Mouse (Mus musculus) midbrain, postnatal 0 days (tissue): ENCODE results near the gene Agk. TPM values are rescaled to one million over a fixed set of nuclear protein-coding genes. Genes with fewer than 3 reads are reported as not detected.
A peak's percentile ranks its signal among the peaks of the same experiment; 100 is the strongest.

Source experiments
- ATAC-seq: fragments of 200-750 bp; cut with Nextera tagmentation; 2 replicates; pipeline ENCODE4 v1.8.0; 2017; ENCODE audit warnings: moderate number of reproducible peaks, mild to moderate bottlenecking, moderate TSS enrichment, moderate library complexity; ENCODE audit not compliant: low FRiP score
- DNase-seq: peaks from one replicate; pipeline ENCODE4 v3.0.0-alpha.2; 2015; ENCODE audit warnings: low spot score
- H3K27ac ChIP-seq: fragments of 300-500 bp; sonication (generic); 2 replicates; pipeline ENCODE4 v1.5.1; 2014; ENCODE audit warnings: low read depth, mild to moderate bottlenecking, low read length, mixed read lengths
- H3K27me3 ChIP-seq: fragments of 300-500 bp; sonication (generic); 2 replicates; pipeline ENCODE4 v1.6.1; 2014; ENCODE audit warnings: low read length, control low read depth, mixed read lengths; ENCODE audit not compliant: insufficient read depth
- H3K36me3 ChIP-seq: fragments of 300-500 bp; sonication (generic); 2 replicates; pipeline ENCODE4 v1.6.1; 2014; ENCODE audit warnings: low read length, control low read depth, mixed read lengths; ENCODE audit not compliant: insufficient read depth
- H3K4me1 ChIP-seq: fragments of 300-500 bp; sonication (generic); 2 replicates; pipeline ENCODE4 v1.6.1; 2014; ENCODE audit warnings: mild to moderate bottlenecking, control low read depth, antibody characterized with exemption, low read length, mixed read lengths; ENCODE audit not compliant: insufficient read depth
- H3K4me2 ChIP-seq: fragments of 300-500 bp; sonication (generic); 2 replicates; pipeline ENCODE4 v1.6.1; 2014; ENCODE audit warnings: low read depth, mild to moderate bottlenecking, low read length, mixed read lengths; ENCODE audit not compliant: poor library complexity, severe bottlenecking
- H3K4me3 ChIP-seq: fragments of 300-500 bp; sonication (generic); 2 replicates; pipeline ENCODE4 v1.5.1; 2014; ENCODE audit warnings: low read depth, mild to moderate bottlenecking, low read length, moderate library complexity
- H3K9ac ChIP-seq: fragments of 300-500 bp; sonication (generic); replicated peaks from 2 replicates; pipeline ENCODE4 v1.6.1; 2014; ENCODE audit warnings: mild to moderate bottlenecking, low read length, moderate library complexity, mixed read lengths; ENCODE audit not compliant: poor library complexity, severe bottlenecking
- H3K9me3 ChIP-seq: fragments of 300-500 bp; sonication (generic); 2 replicates; pipeline ENCODE4 v1.6.1; 2016; ENCODE audit warnings: low read length, control low read depth
- CTCF ChIP-seq: IDR thresholded peaks from 2 replicates; pipeline ENCODE4 v1.5.1; 2016; ENCODE audit warnings: antibody characterized with exemption, mild to moderate bottlenecking
- WGBS: fragments of 180-500 bp; shearing (Covaris S2); extraction: QIAGEN DNeasy Blood & Tissue Kit; methylation state at CpG from one replicate; pipeline ENCODE4 v1.1.7; 2014; 5-methylcytosine and 5-hydroxymethylcytosine counted together
- polyA plus RNA-seq: library from polyadenylated mRNA; unstranded; fragments of >200 nt; fragmentation: Nextera tagmentation; extraction: Ambion mirVana; gene quantifications from 2 replicates; pipeline ENCODE4 v1.2.1, GENCODE M21; 2015
- total RNA-seq: library from RNA; depleted of rRNA; stranded (reverse); fragments of >200 nt; gene quantifications from 2 replicates; pipeline ENCODE4 v1.2.3, GENCODE M21; 2014

Gene Agk
- total and polyA plus RNA-seq, 2 experiments from 2014 or later: 57.3 to 63.7 TPM

DNA sequence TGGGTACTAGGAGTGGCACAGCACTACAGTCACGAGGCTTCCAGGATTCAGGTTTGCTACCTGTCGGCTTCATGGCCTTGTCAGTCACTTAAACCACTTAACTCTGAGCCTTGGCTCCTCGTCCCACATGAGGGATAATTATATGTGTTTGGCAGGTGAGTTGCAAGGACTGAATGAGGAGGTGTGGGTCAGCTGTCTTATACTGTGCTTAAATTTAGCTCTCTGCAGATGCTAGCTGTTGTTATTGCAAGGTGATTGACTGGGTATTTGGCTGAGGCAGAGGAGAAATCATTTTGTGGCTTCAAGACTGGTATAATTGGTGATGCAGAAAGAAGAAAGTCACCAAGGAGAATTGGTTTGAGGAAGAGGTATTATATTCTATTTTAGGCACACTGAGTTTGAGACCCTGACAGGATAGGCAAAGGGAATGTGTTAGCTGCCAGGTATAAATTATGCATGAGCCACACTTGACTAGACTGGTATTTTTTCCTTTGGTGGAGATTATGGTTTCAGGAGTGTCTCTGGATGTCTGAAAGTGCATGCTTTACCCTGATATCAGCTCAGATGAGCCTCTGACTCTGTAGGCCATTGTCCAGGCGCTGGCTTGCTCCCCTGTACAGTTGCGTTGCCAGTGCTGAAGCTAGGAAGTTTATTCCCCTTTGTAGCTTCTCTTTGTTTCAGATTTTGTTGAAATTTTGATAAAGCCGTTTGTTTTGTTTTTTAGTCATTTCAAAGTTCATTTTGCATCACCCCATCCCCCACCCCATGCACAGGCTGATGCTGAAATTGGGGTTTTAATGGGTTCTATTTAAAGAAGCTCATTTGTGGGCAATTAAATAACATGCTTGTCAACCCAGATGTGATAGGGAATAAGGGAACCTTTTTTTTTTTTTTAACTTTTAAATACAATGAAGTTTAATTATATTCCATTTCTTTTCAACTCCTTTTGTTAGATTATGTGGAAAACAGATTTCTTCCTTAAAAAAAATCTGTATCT, 12.1 kb downstream of the Agk start:
- H3K27me3 ChIP-seq: no peaks in the 10 kb centered on the region
- DNase-seq (no peak), ATAC-seq (0 out of 2 replicates have a peak, but pooled peaks have one; percentile 38)
- no peak overlapping the region for H3K4me3 ChIP-seq
- 0 out of 2 replicates have a peak overlapping the region, but pooled peaks have one; percentile 18 for H3K27ac ChIP-seq
- peaks cover 27% of the 10 kb centered on the region for H3K36me3 ChIP-seq
- no peak for TF ChIP-seq CTCF
- H3K9ac ChIP-seq: no peak overlapping the region
- H3K4me2 ChIP-seq: no peak overlapping the region
- H3K4me1 ChIP-seq: no peaks in the 10 kb centered on the region
- WGBS: 82% methylated on average over 6 of the region's 6 CpGs
- H3K9me3 ChIP-seq: no peaks in the 10 kb centered on the region

DNA sequence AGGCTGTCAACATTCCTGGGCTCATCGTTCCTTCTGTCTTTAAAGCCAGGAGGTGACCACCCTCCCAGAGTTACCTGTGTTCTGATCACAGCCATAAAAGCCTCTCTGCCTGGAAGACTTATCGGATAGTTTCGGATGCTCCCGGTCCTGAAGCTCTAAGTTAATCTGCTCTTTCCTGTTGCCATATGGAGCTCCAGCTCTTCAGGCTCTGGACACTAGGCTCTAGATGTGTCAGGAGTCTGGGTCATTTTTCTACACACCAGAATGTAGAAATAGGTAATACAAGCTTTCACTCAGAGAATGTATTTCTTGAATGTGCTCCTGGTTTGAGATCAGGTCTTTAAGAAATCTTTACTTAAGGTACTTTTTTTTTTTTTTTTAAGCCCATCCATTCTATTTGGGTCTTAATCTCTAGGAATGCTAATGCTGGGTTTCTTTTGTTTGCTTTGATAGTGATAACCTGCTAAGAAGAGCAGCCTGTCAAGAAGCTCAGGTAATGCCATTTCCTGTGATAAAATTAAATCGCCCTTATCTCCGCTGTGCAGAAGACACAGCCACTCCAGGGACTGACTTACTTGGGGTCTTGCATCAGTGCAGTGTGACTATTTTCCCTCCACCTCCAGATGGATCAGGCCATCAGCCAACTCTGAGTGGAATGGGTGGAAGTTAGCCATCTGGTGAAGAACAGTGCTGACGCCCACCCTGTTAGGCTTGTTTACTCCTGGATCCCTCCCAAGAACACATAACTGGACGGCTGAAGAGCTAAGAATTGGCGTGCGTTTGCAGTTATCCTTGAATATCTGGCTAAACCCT, 22.2 kb downstream of the Agk start:
- no peak overlapping the region for H3K27ac ChIP-seq

DNA sequence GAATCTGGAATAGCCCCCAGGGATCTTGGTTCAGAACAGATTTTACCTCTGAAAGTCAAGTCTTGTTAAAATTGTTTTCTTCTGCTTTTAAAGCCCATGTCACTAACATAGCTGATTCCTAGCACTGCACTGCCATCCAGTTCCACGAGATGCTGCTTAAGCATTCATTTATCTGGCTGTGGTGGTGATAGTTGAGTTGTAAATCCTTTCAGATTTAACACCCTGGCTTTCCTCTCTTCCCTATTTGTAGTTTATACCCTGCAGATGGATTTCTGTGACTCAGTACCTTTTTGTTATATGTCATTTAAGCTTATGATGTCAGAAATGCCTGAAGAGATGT, 22.8 kb downstream of the Agk start:
- Histone ChIP-seq H3K4me1 (no peaks in the 10 kb centered on the region), H3K27ac (no peak overlapping the region), H3K4me2 (no peak overlapping the region), H3K27me3 (no peaks in the 10 kb centered on the region), H3K36me3 (peaks cover 8% of the 10 kb centered on the region), H3K9me3 (no peaks in the 10 kb centered on the region), H3K9ac (no peak overlapping the region), H3K4me3 (no peak overlapping the region)
- no peak for ATAC-seq
- DNase-seq: no peak
- TF ChIP-seq CTCF: no peak
- 55% methylated on average over 1 of the region's 1 CpGs for WGBS

More for the DNA sequence above, 22.2 kb downstream of the Agk start:
- DNase-seq: peak; percentile 78
- Histone ChIP-seq H3K4me3 (no peak overlapping the region), H3K4me1 (no peaks in the 10 kb centered on the region), H3K9me3 (no peaks in the 10 kb centered on the region), H3K4me2 (no peak overlapping the region), H3K27me3 (no peaks in the 10 kb centered on the region), H3K36me3 (peaks cover 2% of the 10 kb centered on the region; the same call in 1 of the 2 replicates), H3K9ac (no peak overlapping the region)
- TF ChIP-seq CTCF: no peak
- 69% methylated on average over 10 of the region's 10 CpGs for WGBS
- no peak for ATAC-seq

DNA sequence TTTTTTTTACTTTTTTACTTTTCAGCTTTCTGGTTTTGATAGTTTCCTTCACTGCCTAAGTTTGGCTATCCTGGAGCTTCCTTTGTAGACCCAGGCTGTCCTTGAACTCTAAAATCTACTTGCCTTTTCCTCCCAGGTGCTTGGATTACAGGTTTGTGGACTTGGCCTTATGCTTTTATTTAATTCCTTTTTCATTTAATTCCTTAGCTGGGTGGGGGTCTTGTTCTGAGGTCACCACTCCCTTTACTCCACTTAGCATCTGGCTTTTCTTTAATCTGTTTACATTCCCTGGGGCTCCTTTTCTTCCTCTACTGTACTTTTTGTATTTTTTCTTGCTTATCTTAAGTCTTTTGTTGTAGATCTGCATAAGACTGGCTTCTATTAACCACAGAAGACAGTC, 25.1 kb downstream of the Agk start:
- Histone ChIP-seq H3K27ac (no peak overlapping the region), H3K9ac (no peak overlapping the region), H3K9me3 (no peaks in the 10 kb centered on the region), H3K27me3 (no peaks in the 10 kb centered on the region), H3K36me3 (peaks cover 16% of the 10 kb centered on the region), H3K4me2 (no peak overlapping the region), H3K4me1 (no peaks in the 10 kb centered on the region), H3K4me3 (no peak overlapping the region)
- no peak for ATAC-seq
- TF ChIP-seq CTCF: no peak
- no peak for DNase-seq

DNA sequence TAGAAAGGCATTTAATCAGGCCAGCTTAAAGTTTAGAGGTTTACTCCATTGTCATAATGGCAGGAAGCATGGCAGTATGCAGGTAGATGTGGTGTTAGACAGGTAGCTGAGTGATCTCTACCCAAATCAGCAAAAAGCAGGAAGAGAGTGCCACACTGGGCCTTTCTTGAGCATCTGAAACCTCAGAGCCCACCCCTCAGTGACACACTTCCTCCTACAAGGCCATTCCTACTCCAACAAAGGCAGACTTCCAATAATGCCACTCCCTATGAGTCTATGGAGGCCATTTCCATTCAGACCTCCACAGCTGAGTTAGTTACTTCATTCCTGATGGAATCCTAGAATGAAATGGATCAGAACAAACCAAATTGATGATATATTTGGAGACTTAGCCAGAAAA, 25.9 kb downstream of the Agk start:
- no peak overlapping the region for H3K9ac ChIP-seq
- no peak overlapping the region for H3K4me3 ChIP-seq
- ATAC-seq (no peak), DNase-seq (no peak)
- H3K9me3 ChIP-seq: no peaks in the 10 kb centered on the region
- no peak overlapping the region for H3K27ac ChIP-seq
- H3K27me3 ChIP-seq: no peaks in the 10 kb centered on the region
- no peak for TF ChIP-seq CTCF
- no peaks in the 10 kb centered on the region for H3K4me1 ChIP-seq
- H3K4me2 ChIP-seq: no peak overlapping the region
- H3K36me3 ChIP-seq: peaks cover 16% of the 10 kb centered on the region

DNA sequence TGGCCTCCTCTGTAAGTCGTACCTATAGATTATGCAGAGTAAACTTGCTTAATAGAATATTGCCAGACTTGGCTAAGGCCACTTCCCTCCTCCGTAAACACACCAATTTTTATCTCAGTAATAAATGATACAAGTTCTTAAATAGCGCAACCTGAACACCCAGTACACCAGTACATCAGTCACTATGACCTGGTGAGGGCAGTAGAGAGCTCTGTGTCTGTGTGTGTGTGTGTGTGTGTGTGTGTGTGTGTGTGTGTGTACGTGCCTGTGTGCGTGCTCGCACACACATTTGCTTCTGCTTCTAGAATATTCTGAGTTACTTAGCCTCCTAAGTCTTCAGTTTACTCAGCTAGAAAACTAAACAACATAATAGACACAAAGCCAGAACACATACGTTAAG, 28.4 kb downstream of the Agk start:
- peak; percentile 55 for TF ChIP-seq CTCF
- ATAC-seq (no peak), DNase-seq (peak; percentile 26)
- H3K9me3 ChIP-seq: no peaks in the 10 kb centered on the region
- no peak overlapping the region for H3K9ac ChIP-seq
- H3K27me3 ChIP-seq: no peaks in the 10 kb centered on the region
- H3K4me3 ChIP-seq: no peak overlapping the region
- no peak overlapping the region for H3K4me2 ChIP-seq
- H3K36me3 ChIP-seq: peaks cover 16% of the 10 kb centered on the region
- WGBS: 87% methylated on average over 7 of the region's 7 CpGs
- H3K4me1 ChIP-seq: no peaks in the 10 kb centered on the region
- no peak overlapping the region for H3K27ac ChIP-seq
